ENCODE assay signal across 11 mouse cellular contexts in the genomic region with DNA sequence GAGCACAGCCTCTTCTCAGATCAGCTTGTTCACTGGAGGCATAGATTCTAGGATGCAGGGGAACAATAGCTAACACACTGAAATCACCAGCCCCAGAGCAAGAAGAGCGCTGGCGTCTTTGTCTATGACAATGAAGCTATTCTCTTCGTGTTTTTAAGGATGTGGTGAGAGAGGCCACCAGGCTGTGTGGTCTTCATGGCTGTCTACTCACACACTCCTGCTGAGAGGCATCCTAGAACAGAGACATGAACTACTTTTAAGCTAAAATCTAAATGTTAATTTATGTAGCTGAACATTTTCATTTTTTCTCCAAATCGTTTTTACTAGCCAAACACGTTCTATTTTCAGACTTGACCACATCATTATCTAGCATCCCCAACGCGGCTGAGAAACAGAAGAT.
"Had no signal": no experiment of that assay in that cellular context is flagged by ENCODE, and none has a peak within 500 bp of the region (broad histone marks: within the 10 kb centered on the region; RNA-seq: fewer than 3 reads in every experiment).

No protein-coding gene starts in this region.

- DNase-seq: liver, postnatal 0 days; lung, adult 2 months; lung, postnatal 14 days; lung, postnatal 36 days; right cerebral cortex, adult 18-20 months; right cerebral cortex, postnatal 25 days; right cerebral cortex, postnatal 4 days; spleen, adult 18-20 months; thymus, adult 2 months; thymus, postnatal 25 days; thymus, postnatal 4 days had no signal
